Mouse (Mus musculus) forebrain, postnatal 0 days (tissue): Measurements from ENCODE around the gene AU040320. TPM values are rescaled to one million over a fixed set of nuclear protein-coding genes. Genes with fewer than 3 reads are reported as not detected.

ENCODE experiments used
- ATAC-seq: fragments of 200-750 bp; cut with Nextera tagmentation; 2 replicates; pipeline ENCODE4 v1.8.0; 2017; ENCODE audit warnings: mild to moderate bottlenecking, moderate library complexity
- DNase-seq: peaks from one replicate; pipeline ENCODE4 v3.0.0-alpha.2; 2015
- H3K27ac ChIP-seq: fragments of 300-500 bp; sonication (generic); 2 replicates; pipeline ENCODE4 v1.5.1; 2014; ENCODE audit warnings: low read depth, mild to moderate bottlenecking, antibody characterized with exemption, low read length, moderate library complexity, mixed read lengths
- H3K27me3 ChIP-seq: fragments of 300-500 bp; sonication (generic); 2 replicates; pipeline ENCODE4 v1.6.1; 2014; ENCODE audit warnings: mild to moderate bottlenecking, low read length, mixed read lengths; ENCODE audit not compliant: insufficient read depth
- H3K36me3 ChIP-seq: fragments of 300-500 bp; sonication (generic); 2 replicates; pipeline ENCODE4 v1.6.1; 2014; ENCODE audit warnings: mild to moderate bottlenecking, moderate library complexity; ENCODE audit not compliant: insufficient read depth
- H3K4me1 ChIP-seq: fragments of 300-500 bp; sonication (generic); 2 replicates; pipeline ENCODE4 v1.6.1; 2014; ENCODE audit warnings: antibody characterized with exemption; ENCODE audit not compliant: insufficient read depth
- H3K4me2 ChIP-seq: fragments of 300-500 bp; sonication (generic); 2 replicates; pipeline ENCODE4 v1.6.1; 2014; ENCODE audit warnings: low read depth, mild to moderate bottlenecking, moderate library complexity
- H3K4me3 ChIP-seq: fragments of 300-500 bp; sonication (generic); 2 replicates; pipeline ENCODE4 v1.5.1; 2014; ENCODE audit warnings: low read depth, low read length, mixed read lengths
- H3K9ac ChIP-seq: fragments of 300-500 bp; sonication (generic); 2 replicates; pipeline ENCODE4 v1.6.1; 2014; ENCODE audit warnings: mild to moderate bottlenecking
- H3K9me3 ChIP-seq: fragments of 300-500 bp; sonication (generic); 2 replicates; pipeline ENCODE4 v1.6.1; 2016; ENCODE audit warnings: low read length
- CTCF ChIP-seq: sonication (generic); IDR thresholded peaks from 2 replicates; pipeline ENCODE4 v1.5.1; 2016; ENCODE audit warnings: antibody characterized with exemption, control low read depth, low read depth
- WGBS: fragments of 180-500 bp; shearing (Covaris S2); extraction: QIAGEN DNeasy Blood & Tissue Kit; methylation state at CpG from one replicate; pipeline ENCODE4 v1.1.7; 2014; 5-methylcytosine and 5-hydroxymethylcytosine counted together
- polyA plus RNA-seq: library from polyadenylated mRNA; unstranded; fragments of >200 nt; fragmentation: Nextera tagmentation; extraction: Ambion mirVana; gene quantifications from 2 replicates; pipeline ENCODE4 v1.2.1, GENCODE M21; 2015
- total RNA-seq: library from RNA; depleted of rRNA; stranded (reverse); fragments of >200 nt; gene quantifications from 2 replicates; pipeline ENCODE4 v1.2.3, GENCODE M21; 2014

The AU040320 gene
- total and polyA plus RNA-seq, 2 experiments from 2014 or later, result 33.5 to 35.7 TPM

GRCm38 (mm10) chr4:126814854-126815253 is 61.5 kb downstream of the AU040320 start:
- Histone ChIP-seq H3K27me3 (no peaks in the 10 kb centered on the region), H3K9me3 (no peaks in the 10 kb centered on the region), H3K36me3 (peaks cover 23% of the 10 kb centered on the region), H3K4me2 (no peak overlapping the region), H3K9ac (no peak overlapping the region), H3K27ac (no peak overlapping the region), H3K4me3 (no peak overlapping the region), H3K4me1 (no peaks in the 10 kb centered on the region)
- no peak for TF ChIP-seq CTCF
- 79% methylated on average over 5 of the region's 5 CpGs for WGBS
- DNase-seq (no peak), ATAC-seq (no peak)

GRCm38 (mm10) chr4:126822891-126823882 is 69.8 kb downstream of the AU040320 start:
- H3K4me2 ChIP-seq, result no peak overlapping the region
- H3K4me1 ChIP-seq, result no peaks in the 10 kb centered on the region
- ATAC-seq (peak; percentile 47), DNase-seq (peak; percentile 17)
- H3K27ac ChIP-seq, result no peak overlapping the region
- H3K9me3 ChIP-seq, result no peaks in the 10 kb centered on the region
- no peak for TF ChIP-seq CTCF
- WGBS, result 41% methylated on average over 9 of the region's 9 CpGs
- H3K9ac ChIP-seq, result no peak overlapping the region
- no peaks in the 10 kb centered on the region for H3K27me3 ChIP-seq
- H3K4me3 ChIP-seq, result no peak overlapping the region
- H3K36me3 ChIP-seq, result peaks cover 7% of the 10 kb centered on the region

- TF ChIP-seq CTCF, result no peak
- no peak overlapping the region for H3K4me2 ChIP-seq
- ATAC-seq, result no peak
- H3K4me3 ChIP-seq, result no peak overlapping the region
- H3K27me3 ChIP-seq, result no peaks in the 10 kb centered on the region
- H3K9me3 ChIP-seq, result no peaks in the 10 kb centered on the region
- H3K9ac ChIP-seq, result no peak overlapping the region
- DNase-seq, result no peak
- peaks cover 10% of the 10 kb centered on the region; the same call in 1 of the 2 replicates for H3K36me3 ChIP-seq
- 92% methylated on average over 5 of the region's 5 CpGs for WGBS
- H3K4me1 ChIP-seq, result no peaks in the 10 kb centered on the region
- no peak overlapping the region for H3K27ac ChIP-seq
Measured at GRCm38 (mm10) chr4:126823917-126824316, 70.6 kb downstream of the AU040320 start.

GRCm38 (mm10) chr4:126831122-126831521 is 77.8 kb downstream of the AU040320 start:
- ATAC-seq (no peak), DNase-seq (no peak)
- no peaks in the 10 kb centered on the region for H3K9me3 ChIP-seq
- no peaks in the 10 kb centered on the region for H3K27me3 ChIP-seq
- no peak overlapping the region for H3K27ac ChIP-seq
- peaks cover 46% of the 10 kb centered on the region for H3K36me3 ChIP-seq
- no peak for TF ChIP-seq CTCF
- no peak overlapping the region for H3K4me3 ChIP-seq
- 100% methylated on average over 5 of the region's 5 CpGs for WGBS
- H3K4me1 ChIP-seq, result no peaks in the 10 kb centered on the region
- no peak overlapping the region for H3K9ac ChIP-seq
- H3K4me2 ChIP-seq, result no peak overlapping the region

GRCm38 (mm10) chr4:126838799-126839198 is 85.5 kb downstream of the AU040320 start:
- H3K4me3 ChIP-seq, result no peak overlapping the region
- DNase-seq (no peak), ATAC-seq (no peak)
- WGBS, result 92% methylated on average over 7 of the region's 7 CpGs
- no peak for TF ChIP-seq CTCF
- no peaks in the 10 kb centered on the region for H3K4me1 ChIP-seq
- H3K4me2 ChIP-seq, result no peak overlapping the region
- H3K27ac ChIP-seq, result no peak overlapping the region
- no peaks in the 10 kb centered on the region for H3K27me3 ChIP-seq
- no peaks in the 10 kb centered on the region for H3K9me3 ChIP-seq
- H3K9ac ChIP-seq, result no peak overlapping the region
- peaks cover 63% of the 10 kb centered on the region for H3K36me3 ChIP-seq

- H3K4me3 ChIP-seq, result no peak overlapping the region
- H3K27me3 ChIP-seq, result no peaks in the 10 kb centered on the region
Measured at GRCm38 (mm10) chr4:126839873-126840272, 86.5 kb downstream of the AU040320 start.

GRCm38 (mm10) chr4:126840996-126841560 is 87.7 kb downstream of the AU040320 start:
- no peak overlapping the region for H3K9ac ChIP-seq
- no peak overlapping the region for H3K27ac ChIP-seq
- DNase-seq, result no peak
- H3K4me1 ChIP-seq, result no peaks in the 10 kb centered on the region
- H3K4me2 ChIP-seq, result no peak overlapping the region
- TF ChIP-seq CTCF, result no peak
- no peaks in the 10 kb centered on the region for H3K27me3 ChIP-seq
- H3K4me3 ChIP-seq, result no peak overlapping the region
- peaks cover 58% of the 10 kb centered on the region for H3K36me3 ChIP-seq
- H3K9me3 ChIP-seq, result no peaks in the 10 kb centered on the region
- ATAC-seq, result no peak
- WGBS, result 96% methylated on average over 15 of the region's 15 CpGs

More at GRCm38 (mm10) chr4:126839873-126840272, 86.5 kb downstream of the AU040320 start:
- peak; percentile 74 for ATAC-seq
- H3K27ac ChIP-seq, result no peak overlapping the region; the same call in 1 of the 2 replicates
- no peak overlapping the region for H3K4me2 ChIP-seq
- H3K9ac ChIP-seq, result no peak overlapping the region
- peaks cover 58% of the 10 kb centered on the region for H3K36me3 ChIP-seq
- TF ChIP-seq CTCF, result peak; percentile 96
- H3K9me3 ChIP-seq, result no peaks in the 10 kb centered on the region
- peak; percentile 90 for DNase-seq
- WGBS, result 16% methylated on average over 7 of the region's 7 CpGs
- H3K4me1 ChIP-seq, result no peaks in the 10 kb centered on the region
